Mouse (Mus musculus) c-Kit-positive CD71-positive TER-119-negative erythroid progenitor cells, embryonic 14.5 days (primary cell): ENCODE measurements around the gene Gm28035.

Experiments used
- DNase-seq: peaks from one replicate; pipeline ENCODE4 v3.0.0-alpha.2; 2013; ENCODE audit warnings: low read depth

The Gm28035 gene

GRCm38 (mm10) chr2:30261921-30262839 is 21.8 kb downstream of the Gm28035 start:
- DNase-seq, result no peak

GRCm38 (mm10) chr2:30262840-30263441 is 22.6 kb downstream of the Gm28035 start:
- no peak for DNase-seq

- no peak for DNase-seq
These were observed 23.4 kb downstream of the Gm28035 start for GRCm38 (mm10) chr2:30263811-30264210.

GRCm38 (mm10) chr2:30264671-30265519 is 24.5 kb downstream of the Gm28035 start:
- DNase-seq, result no peak

- no peak for DNase-seq
These were observed 25.4 kb downstream of the Gm28035 start, which contains the start of gene Phyhd1 for GRCm38 (mm10) chr2:30265767-30266253. Phyhd1 (plus strand) TSS chr2:30266203.

GRCm38 (mm10) chr2:30266392-30266941 is 26.1 kb downstream of the Gm28035 start:
- DNase-seq, result no peak

GRCm38 (mm10) chr2:30267466-30267865 is 27.1 kb downstream of the Gm28035 start:
- DNase-seq, result no peak

GRCm38 (mm10) chr2:30268371-30268770 is 28.0 kb downstream of the Gm28035 start:
- no peak for DNase-seq

GRCm38 (mm10) chr2:30269241-30269990 is 29.0 kb downstream of the Gm28035 start:
- DNase-seq, result no peak

- DNase-seq, result peak; percentile 45
These were observed 29.8 kb downstream of the Gm28035 start for GRCm38 (mm10) chr2:30270134-30270533.

- no peak for DNase-seq
These were observed 40.4 kb downstream of the Gm28035 start, which contains the start of gene Gm28038 for GRCm38 (mm10) chr2:30280743-30281142. Gm28038 (plus strand) TSS chr2:30281043.

- DNase-seq, result no peak
These were observed 41.3 kb downstream of the Gm28035 start for GRCm38 (mm10) chr2:30281651-30282050.

- DNase-seq, result no peak
These were observed 42.8 kb downstream of the Gm28035 start for GRCm38 (mm10) chr2:30283193-30283592.

- no peak for DNase-seq
These were observed 44.6 kb downstream of the Gm28035 start for GRCm38 (mm10) chr2:30285004-30285403.

GRCm38 (mm10) chr2:30285416-30286181 is 45.2 kb downstream of the Gm28035 start:
- DNase-seq, result no peak

GRCm38 (mm10) chr2:30286192-30287026 is 46.0 kb downstream of the Gm28035 start, which contains the start of the genes Dolk and Nup188:
Dolk (minus strand) TSS chr2:30286334.
Nup188 (plus strand) TSS chr2:30286397.
- DNase-seq, result peak; percentile 93

- peak; percentile 40 for DNase-seq
These were observed 46.6 kb downstream of the Gm28035 start for GRCm38 (mm10) chr2:30287027-30287373.

- no peak for DNase-seq
These were observed 59.2 kb downstream of the Gm28035 start for GRCm38 (mm10) chr2:30299525-30299924.

- DNase-seq, result no peak
These were observed 59.6 kb downstream of the Gm28035 start for GRCm38 (mm10) chr2:30299966-30300365.
